Mouse (Mus musculus) thymus, adult 2 months (tissue): ENCODE results near the gene Iqsec3.

Experiments used
- CTCF ChIP-seq: fragments of 200-500 bp; IDR thresholded peaks from 2 replicates; pipeline ENCODE4 v1.5.1; 2012; ENCODE audit warnings: mild to moderate bottlenecking, control low read depth, low read length, moderate library complexity, borderline replicate concordance; ENCODE audit not compliant: control insufficient read depth, poor library complexity, insufficient read depth; ENCODE audit errors: extremely low read depth
- POLR2A ChIP-seq: fragments of 200-500 bp; IDR thresholded peaks from 2 replicates; pipeline ENCODE4 v1.6.1; 2012; ENCODE audit warnings: mild to moderate bottlenecking, low read length, control low read depth, moderate library complexity; ENCODE audit not compliant: control insufficient read depth, poor library complexity, insufficient read depth; ENCODE audit errors: extremely low read depth

GRCm38 (mm10) chr6:121325740-121326139 lies 147.7 kb downstream of the Iqsec3 start:
- TF ChIP-seq POLR2A (no peak), CTCF (no peak)
